ENCODE assay signal across 9 mouse cellular contexts in genomic region chr4:97939492-97939891, GRCm38 (mm10).
DNase-seq lines count a peak whose midpoint lies in the region; ATAC-seq and TF ChIP-seq lines count a peak whose summit lies in the region.
"Had no signal": no experiment of that assay in that cellular context is flagged by ENCODE, and none has a peak within 500 bp of the region (broad histone marks: within the 10 kb centered on the region; RNA-seq: fewer than 3 reads in every experiment).

No protein-coding gene starts in this region.

- in situ Hi-C loops in Patski (cut with MboI; ENCODE audit: low pct_unique_long_range_greater_than_20kb) = no loop called here

- CTCF ChIA-PET in Patski (lab: Charles Lee) = no interaction called here

- 61% methylated on average over 4 of the region's 4 CpGs for WGBS in hindbrain, embryonic 13.5 days
- WGBS in hindbrain, embryonic 10.5 days = 71% methylated on average over 4 of the region's 4 CpGs
- WGBS in hindbrain, embryonic 15.5 days = 54% methylated on average over 4 of the region's 4 CpGs
- WGBS in neural tube, embryonic 15.5 days = 64% methylated on average over 4 of the region's 4 CpGs

- H3K4me2 ChIP-seq in hindbrain, embryonic 13.5 days = no peak overlapping the region
- no peak overlapping the region for H3K4me2 ChIP-seq in hindbrain, embryonic 15.5 days
- no peak overlapping the region for H3K4me2 ChIP-seq in neural tube, embryonic 15.5 days
- H3K4me2 ChIP-seq: liver, embryonic 11.5 days had no signal

- no peaks in the 10 kb centered on the region for H3K27me3 ChIP-seq in hindbrain, embryonic 13.5 days
- no peaks in the 10 kb centered on the region for H3K27me3 ChIP-seq in hindbrain, embryonic 10.5 days (ENCODE audit: insufficient read depth, poor library complexity, severe bottlenecking)
- H3K27me3 ChIP-seq in Patski = no peaks in the 10 kb centered on the region
- no peaks in the 10 kb centered on the region for H3K27me3 ChIP-seq in hindbrain, embryonic 15.5 days
- H3K27me3 ChIP-seq in neural tube, embryonic 15.5 days (replicated peaks) = no peaks in the 10 kb centered on the region

- POLR2A ChIA-PET in Patski (lab: Charles Lee) = no interaction called here

- no peak for TF ChIP-seq CTCF in Patski (IDR thresholded peaks at IDR 0.05)

- H3K9me3 ChIP-seq in hindbrain, embryonic 13.5 days = no peaks in the 10 kb centered on the region
- H3K9me3 ChIP-seq in hindbrain, embryonic 10.5 days = no peaks in the 10 kb centered on the region
- H3K9me3 ChIP-seq in hindbrain, embryonic 15.5 days = no peaks in the 10 kb centered on the region
- no peaks in the 10 kb centered on the region for H3K9me3 ChIP-seq in neural tube, embryonic 15.5 days (replicated peaks)

- ATAC-seq in hindbrain, embryonic 13.5 days (ENCODE audit: low FRiP score) = peak; percentile 26; the same call in 1 of the 2 replicates
- peak; percentile 35 for ATAC-seq in Patski
- ATAC-seq in hindbrain, embryonic 15.5 days (ENCODE audit: low FRiP score, low read depth) = peak; percentile 42; the same call in 1 of the 2 replicates
- no peak for ATAC-seq in neural tube, embryonic 15.5 days (ENCODE audit: low FRiP score)

- no peak overlapping the region for H3K9ac ChIP-seq in hindbrain, embryonic 13.5 days
- no peak overlapping the region for H3K9ac ChIP-seq in hindbrain, embryonic 15.5 days
- H3K9ac ChIP-seq in neural tube, embryonic 15.5 days (replicated peaks) = no peak overlapping the region

- DNase-seq in adrenal gland, postnatal 25 days = peak; percentile 23
- DNase-seq in adrenal gland, postnatal 4 days (ENCODE audit: low spot score in 2 of 2) = no peak
- no peak for DNase-seq in hindbrain, embryonic 10.5 days (ENCODE audit: low spot score)
- DNase-seq in Patski (ENCODE audit: low read depth, low spot score) = no peak
- no peak for DNase-seq in urinary bladder, postnatal 25 days (ENCODE audit: low spot score)

- H3K4me1 ChIP-seq in hindbrain, embryonic 13.5 days (replicated peaks) = peaks cover 30% of the 10 kb centered on the region
- 0 out of 2 replicates have a peak, but pooled peaks cover 7% of the 10 kb centered on the region for H3K4me1 ChIP-seq in hindbrain, embryonic 10.5 days (replicated peaks)
- H3K4me1 ChIP-seq in hindbrain, embryonic 15.5 days (replicated peaks) = peaks cover 22% of the 10 kb centered on the region
- H3K4me1 ChIP-seq in neural tube, embryonic 15.5 days = peaks cover 18% of the 10 kb centered on the region

- no peak overlapping the region for H3K4me3 ChIP-seq in hindbrain, embryonic 13.5 days
- H3K4me3 ChIP-seq in hindbrain, embryonic 10.5 days = no peak overlapping the region
- H3K4me3 ChIP-seq in hindbrain, embryonic 15.5 days = no peak overlapping the region
- no peak overlapping the region for H3K4me3 ChIP-seq in neural tube, embryonic 15.5 days (replicated peaks)

- no peak overlapping the region for H3K27ac ChIP-seq in hindbrain, embryonic 13.5 days
- H3K27ac ChIP-seq in hindbrain, embryonic 10.5 days = no peak overlapping the region
- H3K27ac ChIP-seq in hindbrain, embryonic 15.5 days (replicated peaks) = no peak overlapping the region
- no peak overlapping the region for H3K27ac ChIP-seq in neural tube, embryonic 15.5 days (replicated peaks)

- H3K36me3 ChIP-seq in hindbrain, embryonic 13.5 days = no peaks in the 10 kb centered on the region
- H3K36me3 ChIP-seq in hindbrain, embryonic 10.5 days = no peaks in the 10 kb centered on the region
- no peaks in the 10 kb centered on the region for H3K36me3 ChIP-seq in hindbrain, embryonic 15.5 days
- no peaks in the 10 kb centered on the region for H3K36me3 ChIP-seq in neural tube, embryonic 15.5 days
